Mouse (Mus musculus) limb, embryonic 13.5 days (tissue): Measurements from ENCODE around the gene Ret. TPM values are rescaled to one million over a fixed set of nuclear protein-coding genes. Genes with fewer than 3 reads are reported as not detected.

Source experiments
- ATAC-seq: fragments of 200-750 bp; cut with Nextera tagmentation; 2 replicates; pipeline ENCODE4 v1.8.0; 2017; ENCODE audit warnings: low read depth, moderate number of reproducible peaks, moderate TSS enrichment; ENCODE audit not compliant: low FRiP score
- H3K27ac ChIP-seq: fragments of 300-500 bp; sonication (generic); 2 replicates; pipeline ENCODE4 v1.5.1; 2015; ENCODE audit warnings: inconsistent platforms, mild to moderate bottlenecking, moderate library complexity
- H3K27me3 ChIP-seq: fragments of 300-500 bp; sonication (generic); 2 replicates; pipeline ENCODE4 v1.6.1; 2015; ENCODE audit warnings: mild to moderate bottlenecking, inconsistent platforms
- H3K36me3 ChIP-seq: fragments of 300-500 bp; sonication (generic); 2 replicates; pipeline ENCODE4 v1.6.1; 2015; ENCODE audit warnings: inconsistent platforms, mild to moderate bottlenecking, moderate library complexity
- H3K4me1 ChIP-seq: fragments of 300-500 bp; sonication (generic); 2 replicates; pipeline ENCODE4 v1.6.1; 2015; ENCODE audit warnings: inconsistent platforms
- H3K4me2 ChIP-seq: fragments of 300-500 bp; sonication (generic); replicated peaks from 2 replicates; pipeline ENCODE4 v1.6.1; 2015; ENCODE audit warnings: inconsistent platforms, mild to moderate bottlenecking, moderate library complexity
- H3K4me3 ChIP-seq: fragments of 300-500 bp; sonication (generic); 2 replicates; pipeline ENCODE4 v1.5.1; 2015; ENCODE audit warnings: moderate library complexity, mild to moderate bottlenecking, inconsistent platforms
- H3K9ac ChIP-seq: fragments of 300-500 bp; sonication (generic); 2 replicates; pipeline ENCODE4 v1.6.1; 2015; ENCODE audit warnings: mild to moderate bottlenecking, inconsistent platforms
- H3K9me3 ChIP-seq: fragments of 300-500 bp; sonication (generic); 2 replicates; pipeline ENCODE4 v1.6.1; 2016; ENCODE audit warnings: inconsistent platforms
- WGBS: fragments of 180-500 bp; shearing (Covaris S2); methylation state at CpG from one replicate; pipeline ENCODE4 v1.1.7; 2015; 5-methylcytosine and 5-hydroxymethylcytosine counted together
- polyA plus RNA-seq: library from polyadenylated mRNA; unstranded; fragments of >200 nt; fragmentation: Nextera tagmentation; extraction: Ambion mirVana; gene quantifications from 2 replicates; pipeline ENCODE4 v1.2.1, GENCODE M21; 2015

Ret gene
- polyA plus RNA-seq, 1 experiment from 2014 or later: 0.47 TPM

- 6% methylated on average over 57 of the region's 66 CpGs for WGBS
- Histone ChIP-seq H3K4me2 (peak within 1 kb of the TSS; percentile 76), H3K9ac (peak within 1 kb of the TSS; percentile 82), H3K4me3 (peak within 1 kb of the TSS; percentile 85), H3K9me3 (no peaks in the 10 kb centered on the region), H3K27ac (peak within 1 kb of the TSS; percentile 76; the same call in 1 of the 2 replicates), H3K4me1 (peaks cover 2% of the 10 kb centered on the region; the same call in 1 of the 2 replicates), H3K27me3 (no peaks in the 10 kb centered on the region), H3K36me3 (no peaks in the 10 kb centered on the region)
- ATAC-seq: peak; percentile 98
Observed at GRCm38 (mm10) chr6:118138731-118139709, 58.5 kb downstream of the Ret start, which contains the start of gene Csgalnact2. TSS of gene Csgalnact2 (minus strand) at chr6:118139140.

- 81% methylated on average over 2 of the region's 2 CpGs for WGBS
- H3K9me3 ChIP-seq: no peaks in the 10 kb centered on the region
- H3K4me3 ChIP-seq: no peak overlapping the region
- ATAC-seq: no peak
- H3K27me3 ChIP-seq: no peaks in the 10 kb centered on the region
- no peaks in the 10 kb centered on the region for H3K36me3 ChIP-seq
- H3K27ac ChIP-seq: no peak overlapping the region
- H3K9ac ChIP-seq: no peak overlapping the region
- H3K4me1 ChIP-seq: peaks cover 2% of the 10 kb centered on the region; the same call in 1 of the 2 replicates
- no peak overlapping the region for H3K4me2 ChIP-seq
Observed at GRCm38 (mm10) chr6:118137148-118137547, 60.4 kb downstream of the Ret start.

- Histone ChIP-seq H3K9me3 (no peaks in the 10 kb centered on the region), H3K27ac (no peak overlapping the region), H3K9ac (no peak overlapping the region), H3K36me3 (no peaks in the 10 kb centered on the region), H3K4me1 (peaks cover 2% of the 10 kb centered on the region; the same call in 1 of the 2 replicates), H3K4me2 (no peak overlapping the region), H3K4me3 (no peak overlapping the region), H3K27me3 (no peaks in the 10 kb centered on the region)
- no peak for ATAC-seq
- 37% methylated on average over 1 of the region's 1 CpGs for WGBS
Observed at GRCm38 (mm10) chr6:118134461-118134860, 63.1 kb downstream of the Ret start.

- Histone ChIP-seq H3K4me1 (no peaks in the 10 kb centered on the region), H3K36me3 (peaks cover 5% of the 10 kb centered on the region; the same call in 1 of the 2 replicates), H3K9me3 (no peaks in the 10 kb centered on the region), H3K27ac (no peak overlapping the region), H3K27me3 (no peaks in the 10 kb centered on the region), H3K9ac (no peak overlapping the region), H3K4me2 (no peak overlapping the region), H3K4me3 (no peak overlapping the region)
- WGBS: 59% methylated on average over 2 of the region's 2 CpGs
- no peak for ATAC-seq
Observed at GRCm38 (mm10) chr6:118130022-118130421, 67.5 kb downstream of the Ret start.

- H3K36me3 ChIP-seq: peaks cover 17% of the 10 kb centered on the region
- H3K4me1 ChIP-seq: no peaks in the 10 kb centered on the region
- H3K4me3 ChIP-seq: no peak overlapping the region
- H3K27me3 ChIP-seq: no peaks in the 10 kb centered on the region
- no peak for ATAC-seq
- H3K9ac ChIP-seq: no peak overlapping the region
- H3K27ac ChIP-seq: no peak overlapping the region
- WGBS: 71% methylated on average over 6 of the region's 6 CpGs
- H3K9me3 ChIP-seq: no peaks in the 10 kb centered on the region
- H3K4me2 ChIP-seq: no peak overlapping the region
Observed at GRCm38 (mm10) chr6:118127827-118128487, 69.6 kb downstream of the Ret start.

GRCm38 (mm10) chr6:118127198-118127597, 70.3 kb downstream of the Ret start:
- Histone ChIP-seq H3K4me3 (no peak overlapping the region), H3K27me3 (no peaks in the 10 kb centered on the region), H3K4me1 (no peaks in the 10 kb centered on the region), H3K9me3 (no peaks in the 10 kb centered on the region), H3K27ac (no peak overlapping the region), H3K4me2 (no peak overlapping the region), H3K36me3 (peaks cover 25% of the 10 kb centered on the region), H3K9ac (no peak overlapping the region)
- ATAC-seq: no peak
- 77% methylated on average over 7 of the region's 7 CpGs for WGBS

- H3K27me3 ChIP-seq: no peaks in the 10 kb centered on the region
- no peak overlapping the region for H3K4me3 ChIP-seq
- H3K4me2 ChIP-seq: no peak overlapping the region
- no peaks in the 10 kb centered on the region for H3K9me3 ChIP-seq
- H3K27ac ChIP-seq: no peak overlapping the region
- no peak for ATAC-seq
- peaks cover 31% of the 10 kb centered on the region for H3K36me3 ChIP-seq
- H3K4me1 ChIP-seq: no peaks in the 10 kb centered on the region
- no peak overlapping the region for H3K9ac ChIP-seq
Observed at GRCm38 (mm10) chr6:118126577-118126976, 70.9 kb downstream of the Ret start.

- H3K4me2 ChIP-seq: no peak overlapping the region
- no peak overlapping the region for H3K9ac ChIP-seq
- ATAC-seq: no peak
- H3K27ac ChIP-seq: no peak overlapping the region
- H3K9me3 ChIP-seq: no peaks in the 10 kb centered on the region
- peaks cover 42% of the 10 kb centered on the region for H3K36me3 ChIP-seq
- no peak overlapping the region for H3K4me3 ChIP-seq
- 87% methylated on average over 1 of the region's 1 CpGs for WGBS
- no peaks in the 10 kb centered on the region for H3K27me3 ChIP-seq
- H3K4me1 ChIP-seq: no peaks in the 10 kb centered on the region
Observed at GRCm38 (mm10) chr6:118122767-118123166, 74.8 kb downstream of the Ret start.

GRCm38 (mm10) chr6:118111810-118112209, 85.7 kb downstream of the Ret start:
- no peak for ATAC-seq
- Histone ChIP-seq H3K27ac (no peak overlapping the region), H3K36me3 (peaks cover 43% of the 10 kb centered on the region), H3K4me3 (no peak overlapping the region), H3K4me1 (no peaks in the 10 kb centered on the region), H3K9me3 (no peaks in the 10 kb centered on the region), H3K27me3 (no peaks in the 10 kb centered on the region), H3K4me2 (no peak overlapping the region), H3K9ac (no peak overlapping the region)
- 65% methylated on average over 1 of the region's 1 CpGs for WGBS

Other genes with a start within 250 kb of the Ret start
- 0.11 and 0.13 TPM in 2 replicates for gene Rasgef1a, start 186.3 kb downstream of the Ret start, polyA plus RNA-seq
- gene Csgalnact2, start 58.6 kb downstream of the Ret start, polyA plus RNA-seq: 15.3 and 15.6 TPM in 2 replicates
- 37.4 and 42.4 TPM in 2 replicates for gene Bms1, start 221.8 kb upstream of the Ret start, polyA plus RNA-seq